Mouse (Mus musculus): ENCODE results near the gene Dnajb1. TPM values are rescaled to one million over a fixed set of nuclear protein-coding genes. Genes with fewer than 3 reads are reported as not detected.

Dnajb1 gene
- polyA plus RNA-seq, 1 experiment from 2014 or later: 54.4 TPM

- no peak overlapping the region for H3K4me2 ChIP-seq (ENCODE audit: low read depth, low read length)
- 86% methylated on average over 8 of the region's 8 CpGs for WGBS
- no peaks in the 10 kb centered on the region for H3K9me3 ChIP-seq (replicated peaks; ENCODE audit: control insufficient read depth, low read length)
- no peaks in the 10 kb centered on the region for H3K27me3 ChIP-seq (ENCODE audit: control insufficient read depth, insufficient read depth, low read length)
- H3K4me3 ChIP-seq (ENCODE audit: low read depth, low read length): no peak overlapping the region
- no peaks in the 10 kb centered on the region for H3K36me3 ChIP-seq (replicated peaks; ENCODE audit: control insufficient read depth, insufficient read depth, low read depth, low read length)
- ATAC-seq (replicated peaks; ENCODE audit: insufficient number of reproducible peaks, low FRiP score, low TSS enrichment, low read depth) (no peak), DNase-seq (ENCODE audit: low spot score) (no peak)
- no peak overlapping the region for H3K9ac ChIP-seq (replicated peaks; ENCODE audit: low read length)
- peaks cover 6% of the 10 kb centered on the region for H3K4me1 ChIP-seq (ENCODE audit: control insufficient read depth, insufficient read depth, low read length)
- H3K27ac ChIP-seq (replicated peaks; ENCODE audit: low read depth, low read length): no peak overlapping the region
Observed at GRCm38 (mm10) chr8:83580826-83581225, 27.2 kb upstream of the Dnajb1 start.

DNA sequence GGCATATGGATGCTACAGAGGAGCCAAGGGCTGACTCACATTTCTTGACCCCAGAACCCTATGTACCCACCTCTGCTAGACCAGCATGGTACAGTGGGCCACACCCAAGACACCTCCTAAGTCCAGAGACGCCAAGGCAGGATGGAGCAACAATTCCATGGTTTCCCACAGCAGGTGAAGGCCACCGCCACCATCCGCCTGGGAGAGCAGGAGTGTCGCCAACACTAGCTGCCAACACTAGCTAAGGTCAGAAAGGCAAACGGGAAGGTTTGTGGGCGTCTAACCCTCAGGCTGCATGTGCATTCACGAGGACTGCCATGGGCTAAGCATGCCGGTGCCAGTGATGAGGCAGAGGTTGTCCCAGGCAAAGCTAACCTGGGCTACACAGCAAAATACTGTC, 25.8 kb upstream of the Dnajb1 start:
- WGBS: 92% methylated on average over 8 of the region's 8 CpGs
- no peak for ATAC-seq (replicated peaks; ENCODE audit: insufficient number of reproducible peaks, low FRiP score, low TSS enrichment, low read depth)
- no peak for DNase-seq (ENCODE audit: low spot score)
- Histone ChIP-seq H3K36me3 (replicated peaks; ENCODE audit: control insufficient read depth, insufficient read depth, low read depth, low read length) (no peaks in the 10 kb centered on the region), H3K27me3 (ENCODE audit: control insufficient read depth, insufficient read depth, low read length) (no peaks in the 10 kb centered on the region), H3K27ac (replicated peaks; ENCODE audit: low read depth, low read length) (no peak overlapping the region), H3K9ac (replicated peaks; ENCODE audit: low read length) (no peak overlapping the region), H3K9me3 (replicated peaks; ENCODE audit: control insufficient read depth, low read length) (no peaks in the 10 kb centered on the region), H3K4me3 (ENCODE audit: low read depth, low read length) (no peak overlapping the region), H3K4me1 (ENCODE audit: control insufficient read depth, insufficient read depth, low read length) (peaks cover 6% of the 10 kb centered on the region), H3K4me2 (ENCODE audit: low read depth, low read length) (no peak overlapping the region)

DNA sequence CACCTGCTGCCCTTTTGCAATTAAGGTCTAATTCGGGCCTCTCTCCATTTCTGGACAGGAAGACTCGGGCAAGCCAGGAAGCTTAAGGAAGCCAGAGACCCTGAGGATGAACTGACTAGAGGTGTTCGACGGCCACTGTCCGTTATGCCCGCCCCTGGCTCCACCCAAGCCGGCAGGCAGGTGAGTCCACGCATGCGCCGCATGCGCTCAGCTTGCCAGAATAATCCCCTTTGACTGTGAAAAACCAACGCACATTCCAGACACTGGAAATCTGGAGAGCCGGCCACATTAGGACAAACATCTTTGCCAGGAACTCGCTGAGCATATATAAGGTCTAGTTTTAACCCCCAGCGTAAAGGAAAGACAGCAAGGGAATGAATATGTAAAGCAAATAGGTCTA, 24.8 kb upstream of the Dnajb1 start:
- DNase-seq (ENCODE audit: low spot score) (no peak), ATAC-seq (replicated peaks; ENCODE audit: insufficient number of reproducible peaks, low FRiP score, low TSS enrichment, low read depth) (no peak)
- Histone ChIP-seq H3K27ac (replicated peaks; ENCODE audit: low read depth, low read length) (no peak overlapping the region), H3K4me1 (ENCODE audit: control insufficient read depth, insufficient read depth, low read length) (peaks cover 2% of the 10 kb centered on the region; the same call in 1 of the 2 replicates), H3K36me3 (replicated peaks; ENCODE audit: control insufficient read depth, insufficient read depth, low read depth, low read length) (0 out of 2 replicates have a peak, but pooled peaks cover 2% of the 10 kb centered on the region), H3K4me2 (ENCODE audit: low read depth, low read length) (no peak overlapping the region), H3K27me3 (ENCODE audit: control insufficient read depth, insufficient read depth, low read length) (no peaks in the 10 kb centered on the region), H3K4me3 (ENCODE audit: low read depth, low read length) (no peak overlapping the region), H3K9me3 (replicated peaks; ENCODE audit: control insufficient read depth, low read length) (no peaks in the 10 kb centered on the region), H3K9ac (replicated peaks; ENCODE audit: low read length) (no peak overlapping the region)
- 84% methylated on average over 15 of the region's 15 CpGs for WGBS

- WGBS: 89% methylated on average over 1 of the region's 1 CpGs
- Histone ChIP-seq H3K27me3 (ENCODE audit: control insufficient read depth, insufficient read depth, low read length) (no peaks in the 10 kb centered on the region), H3K27ac (replicated peaks; ENCODE audit: low read depth, low read length) (no peak overlapping the region), H3K4me3 (ENCODE audit: low read depth, low read length) (no peak overlapping the region), H3K4me1 (ENCODE audit: control insufficient read depth, insufficient read depth, low read length) (no peaks in the 10 kb centered on the region), H3K9ac (replicated peaks; ENCODE audit: low read length) (no peak overlapping the region), H3K36me3 (replicated peaks; ENCODE audit: control insufficient read depth, insufficient read depth, low read depth, low read length) (0 out of 2 replicates have a peak, but pooled peaks cover 2% of the 10 kb centered on the region), H3K4me2 (ENCODE audit: low read depth, low read length) (no peak overlapping the region), H3K9me3 (replicated peaks; ENCODE audit: control insufficient read depth, low read length) (no peaks in the 10 kb centered on the region)
- ATAC-seq (replicated peaks; ENCODE audit: insufficient number of reproducible peaks, low FRiP score, low TSS enrichment, low read depth) (no peak), DNase-seq (ENCODE audit: low spot score) (no peak)
Observed at GRCm38 (mm10) chr8:83584771-83585170, 23.2 kb upstream of the Dnajb1 start.

GRCm38 (mm10) chr8:83585333-83585732, 22.7 kb upstream of the Dnajb1 start:
- Histone ChIP-seq H3K27ac (replicated peaks; ENCODE audit: low read depth, low read length) (no peak overlapping the region), H3K36me3 (replicated peaks; ENCODE audit: control insufficient read depth, insufficient read depth, low read depth, low read length) (0 out of 2 replicates have a peak, but pooled peaks cover 2% of the 10 kb centered on the region), H3K4me2 (ENCODE audit: low read depth, low read length) (no peak overlapping the region), H3K9me3 (replicated peaks; ENCODE audit: control insufficient read depth, low read length) (no peaks in the 10 kb centered on the region), H3K27me3 (ENCODE audit: control insufficient read depth, insufficient read depth, low read length) (no peaks in the 10 kb centered on the region), H3K9ac (replicated peaks; ENCODE audit: low read length) (no peak overlapping the region), H3K4me3 (ENCODE audit: low read depth, low read length) (no peak overlapping the region), H3K4me1 (ENCODE audit: control insufficient read depth, insufficient read depth, low read length) (no peaks in the 10 kb centered on the region)
- DNase-seq (ENCODE audit: low spot score) (no peak), ATAC-seq (replicated peaks; ENCODE audit: insufficient number of reproducible peaks, low FRiP score, low TSS enrichment, low read depth) (no peak)
- 84% methylated on average over 3 of the region's 3 CpGs for WGBS

- 0 out of 2 replicates have a peak, but pooled peaks cover 2% of the 10 kb centered on the region for H3K36me3 ChIP-seq (replicated peaks; ENCODE audit: control insufficient read depth, insufficient read depth, low read depth, low read length)
- WGBS: 68% methylated on average over 6 of the region's 6 CpGs
- H3K4me1 ChIP-seq (ENCODE audit: control insufficient read depth, insufficient read depth, low read length): no peaks in the 10 kb centered on the region
Observed at GRCm38 (mm10) chr8:83587644-83588043, 20.3 kb upstream of the Dnajb1 start.

GRCm38 (mm10) chr8:83588886-83589285, 19.1 kb upstream of the Dnajb1 start:
- H3K9ac ChIP-seq (replicated peaks; ENCODE audit: low read length): no peak overlapping the region
- no peak overlapping the region for H3K4me3 ChIP-seq (ENCODE audit: low read depth, low read length)
- H3K27ac ChIP-seq (replicated peaks; ENCODE audit: low read depth, low read length): no peak overlapping the region
- H3K27me3 ChIP-seq (ENCODE audit: control insufficient read depth, insufficient read depth, low read length): no peaks in the 10 kb centered on the region
- H3K9me3 ChIP-seq (replicated peaks; ENCODE audit: control insufficient read depth, low read length): no peaks in the 10 kb centered on the region
- ATAC-seq (replicated peaks; ENCODE audit: insufficient number of reproducible peaks, low FRiP score, low TSS enrichment, low read depth): no peak
- 94% methylated on average over 5 of the region's 5 CpGs for WGBS
- no peak overlapping the region for H3K4me2 ChIP-seq (ENCODE audit: low read depth, low read length)
- DNase-seq (ENCODE audit: low spot score): no peak
- H3K36me3 ChIP-seq (replicated peaks; ENCODE audit: control insufficient read depth, insufficient read depth, low read depth, low read length): 0 out of 2 replicates have a peak, but pooled peaks cover 2% of the 10 kb centered on the region
- no peaks in the 10 kb centered on the region for H3K4me1 ChIP-seq (ENCODE audit: control insufficient read depth, insufficient read depth, low read length)

More at GRCm38 (mm10) chr8:83587644-83588043, 20.3 kb upstream of the Dnajb1 start:
- no peak overlapping the region for H3K9ac ChIP-seq (replicated peaks; ENCODE audit: low read length)
- no peak overlapping the region for H3K4me2 ChIP-seq (ENCODE audit: low read depth, low read length)
- no peaks in the 10 kb centered on the region for H3K27me3 ChIP-seq (ENCODE audit: control insufficient read depth, insufficient read depth, low read length)
- no peaks in the 10 kb centered on the region for H3K9me3 ChIP-seq (replicated peaks; ENCODE audit: control insufficient read depth, low read length)
- DNase-seq (ENCODE audit: low spot score) (no peak), ATAC-seq (replicated peaks; ENCODE audit: insufficient number of reproducible peaks, low FRiP score, low TSS enrichment, low read depth) (no peak)
- no peak overlapping the region for H3K27ac ChIP-seq (replicated peaks; ENCODE audit: low read depth, low read length)
- H3K4me3 ChIP-seq (ENCODE audit: low read depth, low read length): no peak overlapping the region

DNA sequence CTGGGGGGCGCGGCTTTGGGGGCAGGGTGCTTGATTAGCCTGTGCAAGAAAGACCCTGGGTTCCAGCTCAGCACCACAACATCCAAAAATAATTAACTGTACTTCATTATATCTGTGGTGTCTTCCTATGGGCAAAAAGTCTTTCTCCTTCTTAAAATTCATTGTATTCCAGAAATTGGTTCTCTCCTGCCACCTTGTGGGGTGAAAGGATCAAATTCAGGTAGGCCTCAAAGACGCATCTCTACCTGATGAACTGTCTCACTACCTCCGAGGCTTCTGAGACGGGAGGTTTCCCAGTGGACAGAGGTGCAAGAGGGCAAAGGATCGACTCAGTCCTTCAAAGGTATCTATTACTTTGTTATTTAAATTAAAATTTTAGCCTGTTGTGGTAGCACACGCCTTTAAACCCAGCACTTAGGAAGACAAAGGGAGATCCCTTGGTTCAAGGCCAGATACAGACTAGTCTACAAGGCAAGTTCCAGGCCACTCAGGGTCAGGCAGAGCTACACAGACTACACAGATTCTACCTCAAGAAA, 17.4 kb upstream of the Dnajb1 start:
- WGBS: 84% methylated on average over 7 of the region's 7 CpGs
- no peak for DNase-seq (ENCODE audit: low spot score)
- H3K36me3 ChIP-seq (replicated peaks; ENCODE audit: control insufficient read depth, insufficient read depth, low read depth, low read length): 0 out of 2 replicates have a peak, but pooled peaks cover 2% of the 10 kb centered on the region

More for the DNA sequence above, 17.4 kb upstream of the Dnajb1 start:
- H3K9ac ChIP-seq (replicated peaks; ENCODE audit: low read length): no peak overlapping the region
- no peak overlapping the region for H3K27ac ChIP-seq (replicated peaks; ENCODE audit: low read depth, low read length)
- no peaks in the 10 kb centered on the region for H3K9me3 ChIP-seq (replicated peaks; ENCODE audit: control insufficient read depth, low read length)
- no peak for ATAC-seq (replicated peaks; ENCODE audit: insufficient number of reproducible peaks, low FRiP score, low TSS enrichment, low read depth)
- H3K27me3 ChIP-seq (ENCODE audit: control insufficient read depth, insufficient read depth, low read length): no peaks in the 10 kb centered on the region
- no peak overlapping the region for H3K4me3 ChIP-seq (ENCODE audit: low read depth, low read length)
- no peaks in the 10 kb centered on the region for H3K4me1 ChIP-seq (ENCODE audit: control insufficient read depth, insufficient read depth, low read length)
- H3K4me2 ChIP-seq (ENCODE audit: low read depth, low read length): no peak overlapping the region
